Mouse (Mus musculus) midbrain, embryonic 10.5 days (tissue): Measurements from ENCODE around the gene Igf1r. TPM values are rescaled to one million over a fixed set of nuclear protein-coding genes. Genes with fewer than 3 reads are reported as not detected.

ENCODE experiments used
- DNase-seq: peaks from one replicate; pipeline ENCODE4 v3.0.0-alpha.2; 2017; ENCODE audit warnings: low spot score
- H3K27ac ChIP-seq: fragments of 300-500 bp; sonication (generic); replicated peaks from 2 replicates; pipeline ENCODE4 v1.5.1; 2016; ENCODE audit warnings: mild to moderate bottlenecking
- H3K27me3 ChIP-seq: fragments of 300-500 bp; sonication (generic); 2 replicates; pipeline ENCODE4 v1.6.1; 2016; ENCODE audit warnings: low read depth, mild to moderate bottlenecking; ENCODE audit not compliant: poor library complexity, severe bottlenecking
- H3K36me3 ChIP-seq: fragments of 300-500 bp; sonication (generic); 2 replicates; pipeline ENCODE4 v1.6.1; 2016; ENCODE audit warnings: mild to moderate bottlenecking, moderate library complexity
- H3K4me1 ChIP-seq: fragments of 300-500 bp; sonication (generic); 2 replicates; pipeline ENCODE4 v1.6.1; 2016
- H3K4me3 ChIP-seq: fragments of 300-500 bp; sonication (generic); 2 replicates; pipeline ENCODE4 v1.5.1; 2016; ENCODE audit warnings: mild to moderate bottlenecking, moderate library complexity
- H3K9me3 ChIP-seq: fragments of 300-500 bp; sonication (generic); replicated peaks from 2 replicates; pipeline ENCODE4 v1.6.1; 2016; ENCODE audit warnings: mild to moderate bottlenecking
- WGBS: fragments of 180-500 bp; shearing (Covaris S2); methylation state at CpG from one replicate; pipeline ENCODE4 v1.1.7; 2016; 5-methylcytosine and 5-hydroxymethylcytosine counted together
- polyA plus RNA-seq: library from polyadenylated mRNA; unstranded; fragments of >200 nt; fragmentation: Nextera tagmentation; extraction: Ambion mirVana; gene quantifications from 2 replicates; pipeline ENCODE4 v1.2.1, GENCODE M21; 2016

Gene Igf1r
- polyA plus RNA-seq, 1 experiment from 2014 or later, result 17.0 TPM

- no peaks in the 10 kb centered on the region for H3K36me3 ChIP-seq
- WGBS, result 89% methylated on average over 1 of the region's 1 CpGs
- no peak for DNase-seq
These were observed 297.8 kb downstream of the Igf1r start for GRCm38 (mm10) chr7:68250411-68250810.

GRCm38 (mm10) chr7:68250902-68251301 is 298.3 kb downstream of the Igf1r start:
- WGBS, result 86% methylated on average over 3 of the region's 3 CpGs
- DNase-seq, result no peak
- H3K27ac ChIP-seq, result no peak overlapping the region
- no peaks in the 10 kb centered on the region for H3K36me3 ChIP-seq
- H3K27me3 ChIP-seq, result no peaks in the 10 kb centered on the region
- H3K9me3 ChIP-seq, result 0 out of 2 replicates have a peak, but pooled peaks cover 5% of the 10 kb centered on the region
- H3K4me1 ChIP-seq, result no peaks in the 10 kb centered on the region
- H3K4me3 ChIP-seq, result no peak overlapping the region

More at GRCm38 (mm10) chr7:68250411-68250810, 297.8 kb downstream of the Igf1r start:
- H3K9me3 ChIP-seq, result 0 out of 2 replicates have a peak, but pooled peaks cover 5% of the 10 kb centered on the region
- no peaks in the 10 kb centered on the region for H3K4me1 ChIP-seq
- H3K27me3 ChIP-seq, result no peaks in the 10 kb centered on the region
- H3K27ac ChIP-seq, result no peak overlapping the region
- H3K4me3 ChIP-seq, result no peak overlapping the region

GRCm38 (mm10) chr7:68257767-68258166 is 305.1 kb downstream of the Igf1r start:
- peaks cover 3% of the 10 kb centered on the region; the same call in 1 of the 2 replicates for H3K27me3 ChIP-seq
- no peak overlapping the region for H3K4me3 ChIP-seq
- no peaks in the 10 kb centered on the region for H3K9me3 ChIP-seq
- DNase-seq, result no peak
- 73% methylated on average over 2 of the region's 2 CpGs for WGBS
- no peak overlapping the region for H3K27ac ChIP-seq
- H3K4me1 ChIP-seq, result no peaks in the 10 kb centered on the region
- no peaks in the 10 kb centered on the region for H3K36me3 ChIP-seq

- H3K36me3 ChIP-seq, result no peaks in the 10 kb centered on the region
- H3K4me3 ChIP-seq, result no peak overlapping the region
- 88% methylated on average over 17 of the region's 17 CpGs for WGBS
- H3K4me1 ChIP-seq, result peaks cover 3% of the 10 kb centered on the region
- no peaks in the 10 kb centered on the region for H3K9me3 ChIP-seq
- 0 out of 2 replicates have a peak overlapping the region, but pooled peaks have one; percentile 3 for H3K27ac ChIP-seq
- peaks cover 7% of the 10 kb centered on the region for H3K27me3 ChIP-seq
- DNase-seq, result no peak
These were observed 305.9 kb downstream of the Igf1r start for GRCm38 (mm10) chr7:68258326-68259150.

- 67% methylated on average over 6 of the region's 6 CpGs for WGBS
- H3K27ac ChIP-seq, result no peak overlapping the region
These were observed 307.0 kb downstream of the Igf1r start for GRCm38 (mm10) chr7:68259523-68260081.

GRCm38 (mm10) chr7:68262612-68263200 is 310.1 kb downstream of the Igf1r start:
- DNase-seq, result no peak
- Histone ChIP-seq H3K4me3 (no peak overlapping the region), H3K27ac (no peak overlapping the region), H3K4me1 (peaks cover 14% of the 10 kb centered on the region), H3K9me3 (no peaks in the 10 kb centered on the region), H3K36me3 (no peaks in the 10 kb centered on the region), H3K27me3 (peaks cover 29% of the 10 kb centered on the region)
- WGBS, result 76% methylated on average over 8 of the region's 8 CpGs

More at GRCm38 (mm10) chr7:68259523-68260081, 307.0 kb downstream of the Igf1r start:
- Histone ChIP-seq H3K27me3 (peaks cover 18% of the 10 kb centered on the region), H3K4me1 (peaks cover 12% of the 10 kb centered on the region), H3K36me3 (no peaks in the 10 kb centered on the region), H3K9me3 (no peaks in the 10 kb centered on the region), H3K4me3 (no peak overlapping the region)
- no peak for DNase-seq

GRCm38 (mm10) chr7:68263346-68264027 is 310.9 kb downstream of the Igf1r start:
- Histone ChIP-seq H3K4me1 (peaks cover 14% of the 10 kb centered on the region), H3K27me3 (peaks cover 29% of the 10 kb centered on the region), H3K36me3 (no peaks in the 10 kb centered on the region), H3K27ac (no peak overlapping the region), H3K4me3 (peak overlapping the region; percentile 48), H3K9me3 (no peaks in the 10 kb centered on the region)
- WGBS, result 56% methylated on average over 8 of the region's 8 CpGs
- no peak for DNase-seq

GRCm38 (mm10) chr7:68264028-68264453 is 311.4 kb downstream of the Igf1r start, which contains the start of gene Pgpep1l:
TSS of gene Pgpep1l (minus strand) at chr7:68264233.
- peak; percentile 45 for DNase-seq
- H3K36me3 ChIP-seq, result no peaks in the 10 kb centered on the region
- H3K9me3 ChIP-seq, result no peaks in the 10 kb centered on the region
- H3K4me1 ChIP-seq, result peaks cover 14% of the 10 kb centered on the region
- H3K4me3 ChIP-seq, result peak within 1 kb of the TSS; percentile 48
- WGBS, result 7% methylated on average over 25 of the region's 25 CpGs
- H3K27me3 ChIP-seq, result peaks cover 29% of the 10 kb centered on the region
- no peak within 1 kb of the TSS for H3K27ac ChIP-seq

GRCm38 (mm10) chr7:68264531-68264930 is 311.9 kb downstream of the Igf1r start:
- peak overlapping the region; percentile 48 for H3K4me3 ChIP-seq
- H3K9me3 ChIP-seq, result no peaks in the 10 kb centered on the region
- peaks cover 29% of the 10 kb centered on the region for H3K27me3 ChIP-seq
- 26% methylated on average over 14 of the region's 14 CpGs for WGBS
- peaks cover 14% of the 10 kb centered on the region for H3K4me1 ChIP-seq
- no peak overlapping the region for H3K27ac ChIP-seq
- DNase-seq, result no peak
- H3K36me3 ChIP-seq, result no peaks in the 10 kb centered on the region

- DNase-seq, result no peak
- no peak overlapping the region for H3K4me3 ChIP-seq
- H3K4me1 ChIP-seq, result peaks cover 14% of the 10 kb centered on the region
- no peaks in the 10 kb centered on the region for H3K36me3 ChIP-seq
- no peak overlapping the region for H3K27ac ChIP-seq
- H3K9me3 ChIP-seq, result no peaks in the 10 kb centered on the region
- 36% methylated on average over 7 of the region's 7 CpGs for WGBS
- peaks cover 29% of the 10 kb centered on the region for H3K27me3 ChIP-seq
These were observed 312.8 kb downstream of the Igf1r start for GRCm38 (mm10) chr7:68265391-68265790.

GRCm38 (mm10) chr7:68266691-68267090 is 314.1 kb downstream of the Igf1r start:
- Histone ChIP-seq H3K27me3 (peaks cover 29% of the 10 kb centered on the region), H3K4me1 (peaks cover 14% of the 10 kb centered on the region), H3K4me3 (no peak overlapping the region), H3K27ac (no peak overlapping the region), H3K36me3 (no peaks in the 10 kb centered on the region), H3K9me3 (no peaks in the 10 kb centered on the region)
- DNase-seq, result no peak
- WGBS, result 57% methylated on average over 6 of the region's 6 CpGs

- DNase-seq, result no peak
- Histone ChIP-seq H3K4me3 (no peak overlapping the region), H3K27me3 (peaks cover 24% of the 10 kb centered on the region), H3K9me3 (no peaks in the 10 kb centered on the region), H3K4me1 (peaks cover 2% of the 10 kb centered on the region), H3K27ac (no peak overlapping the region), H3K36me3 (no peaks in the 10 kb centered on the region)
- WGBS, result 83% methylated on average over 4 of the region's 4 CpGs
These were observed 317.9 kb downstream of the Igf1r start for GRCm38 (mm10) chr7:68270551-68270950.
